Mouse (Mus musculus) midbrain, embryonic 14.5 days (tissue): Measurements from ENCODE around the gene Faap24. TPM values are rescaled to one million over a fixed set of nuclear protein-coding genes. Genes with fewer than 3 reads are reported as not detected.

Experiments used
- ATAC-seq: fragments of 200-750 bp; cut with Nextera tagmentation; 2 replicates; pipeline ENCODE4 v1.8.0; 2017; ENCODE audit warnings: moderate number of reproducible peaks, moderate library complexity; ENCODE audit not compliant: low FRiP score, low TSS enrichment
- DNase-seq: peaks from one replicate; pipeline ENCODE4 v3.0.0-alpha.2; 2015
- H3K27ac ChIP-seq: fragments of 300-500 bp; sonication (generic); replicated peaks from 2 replicates; pipeline ENCODE4 v1.5.1; 2014; ENCODE audit warnings: mild to moderate bottlenecking, low read depth, low read length, moderate library complexity
- H3K27me3 ChIP-seq: fragments of 300-500 bp; sonication (generic); 2 replicates; pipeline ENCODE4 v1.6.1; 2014; ENCODE audit warnings: low read length, control low read depth, mixed read lengths; ENCODE audit not compliant: control insufficient read depth, insufficient read depth
- H3K36me3 ChIP-seq: fragments of 300-500 bp; sonication (generic); 2 replicates; pipeline ENCODE4 v1.6.1; 2014; ENCODE audit warnings: low read length, control low read depth; ENCODE audit not compliant: control insufficient read depth, insufficient read depth
- H3K4me1 ChIP-seq: fragments of 300-500 bp; sonication (generic); 2 replicates; pipeline ENCODE4 v1.6.1; 2014; ENCODE audit warnings: mild to moderate bottlenecking, antibody characterized with exemption, low read length, control low read depth; ENCODE audit not compliant: control insufficient read depth, insufficient read depth
- H3K4me2 ChIP-seq: fragments of 300-500 bp; sonication (generic); 2 replicates; pipeline ENCODE4 v1.6.1; 2014; ENCODE audit warnings: mild to moderate bottlenecking, low read length, moderate library complexity
- H3K4me3 ChIP-seq: fragments of 300-500 bp; sonication (generic); replicated peaks from 2 replicates; pipeline ENCODE4 v1.5.1; 2014; ENCODE audit warnings: low read depth, low read length
- H3K9ac ChIP-seq: fragments of 300-500 bp; sonication (generic); replicated peaks from 2 replicates; pipeline ENCODE4 v1.6.1; 2014; ENCODE audit warnings: mild to moderate bottlenecking, low read length, moderate library complexity
- H3K9me3 ChIP-seq: fragments of 300-500 bp; sonication (generic); 2 replicates; pipeline ENCODE4 v1.6.1; 2016; ENCODE audit warnings: low read length, control low read depth, mixed read lengths; ENCODE audit not compliant: control insufficient read depth
- WGBS: fragments of 180-500 bp; shearing (Covaris S2); extraction: QIAGEN DNeasy Blood & Tissue Kit; methylation state at CpG from one replicate; pipeline ENCODE4 v1.1.7; 2014; 5-methylcytosine and 5-hydroxymethylcytosine counted together
- polyA plus RNA-seq: library from polyadenylated mRNA; unstranded; fragments of >200 nt; fragmentation: Nextera tagmentation; extraction: Ambion mirVana; gene quantifications from 2 replicates; pipeline ENCODE4 v1.2.1, GENCODE M21; 2014

Faap24 gene
- polyA plus RNA-seq, 1 experiment from 2014 or later = 19.1 TPM

- DNase-seq (no peak), ATAC-seq (no peak)
- no peak overlapping the region for H3K4me3 ChIP-seq
- no peaks in the 10 kb centered on the region for H3K36me3 ChIP-seq
- H3K9me3 ChIP-seq = no peaks in the 10 kb centered on the region
- WGBS = 86% methylated on average over 12 of the region's 12 CpGs
- H3K4me1 ChIP-seq = no peaks in the 10 kb centered on the region
- no peak overlapping the region for H3K4me2 ChIP-seq
- H3K27me3 ChIP-seq = no peaks in the 10 kb centered on the region
- 0 out of 2 replicates have a peak overlapping the region, but pooled peaks have one; percentile 3 for H3K9ac ChIP-seq
- H3K27ac ChIP-seq = no peak overlapping the region
These were observed 39.0 kb downstream of the Faap24 start for GRCm38 (mm10) chr7:35357621-35358020.

- WGBS = 91% methylated on average over 5 of the region's 5 CpGs
- no peak overlapping the region for H3K9ac ChIP-seq
- H3K27me3 ChIP-seq = no peaks in the 10 kb centered on the region
- H3K4me2 ChIP-seq = no peak overlapping the region
- H3K4me1 ChIP-seq = no peaks in the 10 kb centered on the region
- no peaks in the 10 kb centered on the region for H3K36me3 ChIP-seq
- no peak overlapping the region for H3K27ac ChIP-seq
- no peaks in the 10 kb centered on the region for H3K9me3 ChIP-seq
- ATAC-seq (no peak), DNase-seq (no peak)
- no peak overlapping the region for H3K4me3 ChIP-seq
These were observed 41.2 kb downstream of the Faap24 start for GRCm38 (mm10) chr7:35355303-35355872.

- no peak for DNase-seq
- no peak overlapping the region for H3K4me3 ChIP-seq
- no peaks in the 10 kb centered on the region for H3K27me3 ChIP-seq
- H3K36me3 ChIP-seq = no peaks in the 10 kb centered on the region
- no peak for ATAC-seq
- no peak overlapping the region for H3K9ac ChIP-seq
- WGBS = 92% methylated on average over 15 of the region's 15 CpGs
- no peak overlapping the region for H3K27ac ChIP-seq
- no peaks in the 10 kb centered on the region for H3K4me1 ChIP-seq
- no peak overlapping the region for H3K4me2 ChIP-seq
- no peaks in the 10 kb centered on the region for H3K9me3 ChIP-seq
These were observed 43.3 kb downstream of the Faap24 start for GRCm38 (mm10) chr7:35353306-35353705.

GRCm38 (mm10) chr7:35351155-35351554 lies 45.5 kb downstream of the Faap24 start:
- DNase-seq (no peak), ATAC-seq (no peak)
- no peak overlapping the region for H3K4me2 ChIP-seq
- H3K4me3 ChIP-seq = no peak overlapping the region
- H3K27me3 ChIP-seq = no peaks in the 10 kb centered on the region
- H3K9ac ChIP-seq = no peak overlapping the region
- no peaks in the 10 kb centered on the region for H3K36me3 ChIP-seq
- no peaks in the 10 kb centered on the region for H3K4me1 ChIP-seq
- H3K9me3 ChIP-seq = no peaks in the 10 kb centered on the region
- no peak overlapping the region for H3K27ac ChIP-seq
- 93% methylated on average over 3 of the region's 3 CpGs for WGBS

GRCm38 (mm10) chr7:35349886-35350684 lies 46.6 kb downstream of the Faap24 start:
- ATAC-seq (no peak), DNase-seq (no peak)
- WGBS = 90% methylated on average over 8 of the region's 8 CpGs
- Histone ChIP-seq H3K27me3 (no peaks in the 10 kb centered on the region), H3K4me2 (no peak overlapping the region), H3K36me3 (no peaks in the 10 kb centered on the region), H3K9me3 (no peaks in the 10 kb centered on the region), H3K4me1 (no peaks in the 10 kb centered on the region), H3K27ac (no peak overlapping the region), H3K9ac (no peak overlapping the region), H3K4me3 (no peak overlapping the region)

GRCm38 (mm10) chr7:35349022-35349421 lies 47.6 kb downstream of the Faap24 start:
- DNase-seq (no peak), ATAC-seq (no peak)
- no peaks in the 10 kb centered on the region for H3K27me3 ChIP-seq
- no peak overlapping the region for H3K9ac ChIP-seq
- no peak overlapping the region for H3K27ac ChIP-seq
- no peaks in the 10 kb centered on the region for H3K9me3 ChIP-seq
- no peaks in the 10 kb centered on the region for H3K4me1 ChIP-seq
- 87% methylated on average over 4 of the region's 4 CpGs for WGBS
- no peak overlapping the region for H3K4me2 ChIP-seq
- no peak overlapping the region for H3K4me3 ChIP-seq
- H3K36me3 ChIP-seq = no peaks in the 10 kb centered on the region

GRCm38 (mm10) chr7:35347918-35348700 lies 48.5 kb downstream of the Faap24 start:
- no peak overlapping the region for H3K27ac ChIP-seq
- H3K9me3 ChIP-seq = no peaks in the 10 kb centered on the region
- no peaks in the 10 kb centered on the region for H3K4me1 ChIP-seq
- WGBS = 82% methylated on average over 18 of the region's 18 CpGs
- H3K9ac ChIP-seq = no peak overlapping the region
- no peaks in the 10 kb centered on the region for H3K36me3 ChIP-seq
- no peak overlapping the region for H3K4me2 ChIP-seq
- no peak overlapping the region for H3K4me3 ChIP-seq
- H3K27me3 ChIP-seq = no peaks in the 10 kb centered on the region
- ATAC-seq (no peak), DNase-seq (no peak)

GRCm38 (mm10) chr7:35344785-35345330 lies 51.8 kb downstream of the Faap24 start:
- ATAC-seq (no peak), DNase-seq (no peak)
- Histone ChIP-seq H3K4me1 (no peaks in the 10 kb centered on the region), H3K9me3 (no peaks in the 10 kb centered on the region), H3K4me2 (no peak overlapping the region), H3K27me3 (no peaks in the 10 kb centered on the region), H3K4me3 (no peak overlapping the region), H3K9ac (no peak overlapping the region), H3K27ac (no peak overlapping the region), H3K36me3 (no peaks in the 10 kb centered on the region)
- 98% methylated on average over 5 of the region's 5 CpGs for WGBS
